Mouse (Mus musculus) layer of hippocampus, adult 8-10 months (tissue): ENCODE data around the gene Kidins220. TPM values are rescaled to one million over a fixed set of nuclear protein-coding genes. Genes with fewer than 3 reads are reported as not detected.
A peak's percentile ranks its signal among the peaks of the same experiment; 100 is the strongest.

Source experiments
- DNase-seq, 2 experiments: peaks; one replicate each; pipeline ENCODE4 v3.0.0; 2022; ENCODE audit warnings: low spot score in 2 of 2
- total RNA-seq, 4 experiments: library from RNA; stranded (reverse); gene quantifications; 2 replicates each; pipeline ENCODE4 v1.2.4; 2022

Gene Kidins220
- total RNA-seq, 4 experiments from 2014 or later = 331 to 351 (median 339) TPM

GRCm38 (mm10) chr12:25024862-25025545 lies 50.3 kb downstream of the Kidins220 start:
- DNase-seq = no peak

GRCm38 (mm10) chr12:25026308-25026707 lies 51.6 kb downstream of the Kidins220 start:
- no peak for DNase-seq

- peak; percentile 45 to 71 for DNase-seq
Observed at GRCm38 (mm10) chr12:25027416-25027815, 52.7 kb downstream of the Kidins220 start.

GRCm38 (mm10) chr12:25033662-25034337 lies 59.1 kb downstream of the Kidins220 start:
- DNase-seq = peak; percentile 46 to 56

- DNase-seq = no peak
Observed at GRCm38 (mm10) chr12:25034338-25034953, 59.7 kb downstream of the Kidins220 start.

GRCm38 (mm10) chr12:25036024-25036423 lies 61.3 kb downstream of the Kidins220 start:
- no peak for DNase-seq

GRCm38 (mm10) chr12:25037222-25037621 lies 62.5 kb downstream of the Kidins220 start:
- no peak for DNase-seq

- no peak for DNase-seq
Observed at GRCm38 (mm10) chr12:25037681-25038472, 63.2 kb downstream of the Kidins220 start.

GRCm38 (mm10) chr12:25044056-25044455 lies 69.3 kb downstream of the Kidins220 start:
- DNase-seq = no peak

- DNase-seq = no peak
Observed at GRCm38 (mm10) chr12:25044579-25044978, 69.9 kb downstream of the Kidins220 start.

GRCm38 (mm10) chr12:25049253-25049652 lies 74.5 kb downstream of the Kidins220 start:
- DNase-seq = no peak

- DNase-seq = no peak
Observed at GRCm38 (mm10) chr12:25054511-25054910, 79.8 kb downstream of the Kidins220 start.

GRCm38 (mm10) chr12:25054963-25055362 lies 80.2 kb downstream of the Kidins220 start:
- no peak for DNase-seq

- no peak for DNase-seq
Observed at GRCm38 (mm10) chr12:25059487-25060200, 84.9 kb downstream of the Kidins220 start.

- DNase-seq = no peak
Observed at GRCm38 (mm10) chr12:25060901-25061300, 86.2 kb downstream of the Kidins220 start.

GRCm38 (mm10) chr12:25062264-25062663 lies 87.5 kb downstream of the Kidins220 start:
- no peak for DNase-seq

GRCm38 (mm10) chr12:25073374-25073773 lies 98.6 kb downstream of the Kidins220 start:
- no peak for DNase-seq

GRCm38 (mm10) chr12:25074344-25074743 lies 99.6 kb downstream of the Kidins220 start:
- no peak for DNase-seq

- DNase-seq = no peak
Observed at GRCm38 (mm10) chr12:25083260-25084178, 108.8 kb downstream of the Kidins220 start.

GRCm38 (mm10) chr12:25086966-25087365 lies 112.2 kb downstream of the Kidins220 start:
- no peak for DNase-seq
